Mouse (Mus musculus) gastrocnemius, postnatal 36 days (tissue): ENCODE measurements around the gene Polr2e. TPM values are rescaled to one million over a fixed set of nuclear protein-coding genes. Genes with fewer than 3 reads are reported as not detected.

Experiments
- DNase-seq, 2 experiments: peaks; one replicate each; pipeline ENCODE4 v3.0.0; 2022
- intact Hi-C: fragments of 180-260 bp; cut with DNase I; formaldehyde crosslinking; loops from one replicate; pipeline ENCODE4 v1.15.1; 2025
- long read RNA-seq, 2 experiments: library from polyadenylated mRNA; stranded (forward); transcript quantifications; one replicate each; pipeline ENCODE4 v2.0.0; 2021
- total RNA-seq, 2 experiments: library from RNA; stranded (reverse); gene quantifications; 2 replicates each; pipeline ENCODE4 v1.2.3; 2021

Polr2e gene
- 10 to 100 TPM; 36.0 to 42.5 TPM for total RNA-seq
- long read RNA-seq, experiment 1, transcript Polr2e-201 (7 exons, 1,148 nt), result major isoform, 56 of 58 reads
- long read RNA-seq, experiment 1, partial matches to known transcripts, result 2 of 58 reads
- long read RNA-seq, experiment 1, other reads (novel, unspliced or antisense), result 0 of 58 reads
- long read RNA-seq, experiment 2, transcript Polr2e-201 (7 exons, 1,148 nt), result major isoform, 72 of 77 reads
- long read RNA-seq, experiment 2, partial matches to known transcripts, result 3 of 77 reads
- long read RNA-seq, experiment 2, other reads (novel, unspliced or antisense), result 2 of 77 reads

GRCm38 (mm10) chr10:80039559-80039979, at the start of gene Polr2e:
Gene Polr2e, minus strand, starts transcription at chr10:80039795.
- intact Hi-C loops, result no loop called here
- DNase-seq, result peak; percentile 96 to 97

GRCm38 (mm10) chr10:80089146-80089545, 49.6 kb upstream of the Polr2e start:
- DNase-seq, result no peak
- intact Hi-C loops, result no loop called here

- intact Hi-C loops, result no loop called here
- DNase-seq, result no peak
Measured at GRCm38 (mm10) chr10:80087483-80087882, 47.9 kb upstream of the Polr2e start.

GRCm38 (mm10) chr10:80086847-80087246, 47.3 kb upstream of the Polr2e start:
- DNase-seq, result no peak
- intact Hi-C loops, result no loop called here

- DNase-seq, result no peak
- intact Hi-C loops, result no loop called here
Measured at GRCm38 (mm10) chr10:80084817-80085487, 45.4 kb upstream of the Polr2e start.

- DNase-seq, result no peak
- intact Hi-C loops, result no loop called here
Measured at GRCm38 (mm10) chr10:80081075-80081474, 41.5 kb upstream of the Polr2e start.

GRCm38 (mm10) chr10:80080396-80081070, 40.9 kb upstream of the Polr2e start:
- intact Hi-C loops, result no loop called here

GRCm38 (mm10) chr10:80078366-80078765, 38.8 kb upstream of the Polr2e start:
- intact Hi-C loops, result loop anchor here (5.0 kb wide), 1 partner anchor 34 kb away; no protein-coding TSS in a partner anchor

More at GRCm38 (mm10) chr10:80080396-80081070, 40.9 kb upstream of the Polr2e start:
- no peak for DNase-seq

GRCm38 (mm10) chr10:80077312-80077711, 37.7 kb upstream of the Polr2e start:
- intact Hi-C loops, result loop anchor here (5.0 kb wide), 1 partner anchor 35 kb away; no protein-coding TSS in a partner anchor

More at GRCm38 (mm10) chr10:80078366-80078765, 38.8 kb upstream of the Polr2e start:
- no peak for DNase-seq

GRCm38 (mm10) chr10:80076386-80076785, 36.8 kb upstream of the Polr2e start:
- intact Hi-C loops, result loop anchor here (5.0 kb wide), 1 partner anchor 36 kb away; no protein-coding TSS in a partner anchor
- DNase-seq, result no peak

More at GRCm38 (mm10) chr10:80077312-80077711, 37.7 kb upstream of the Polr2e start:
- DNase-seq, result no peak

- intact Hi-C loops, result loop anchor here (5.0 kb wide), 1 partner anchor 36 kb away; no protein-coding TSS in a partner anchor
- DNase-seq, result no peak
Measured at GRCm38 (mm10) chr10:80075924-80076323, 36.3 kb upstream of the Polr2e start.

- intact Hi-C loops, result loop anchor here (5.0 kb wide), 1 partner anchor 37 kb away; no protein-coding TSS in a partner anchor
- DNase-seq, result peak; percentile 45 to 60
Measured at GRCm38 (mm10) chr10:80074813-80075601, 35.4 kb upstream of the Polr2e start.

GRCm38 (mm10) chr10:80072623-80073489, 33.3 kb upstream of the Polr2e start:
- intact Hi-C loops, result no loop called here
- DNase-seq, result no peak

- intact Hi-C loops, result no loop called here
- no peak for DNase-seq
Measured at GRCm38 (mm10) chr10:80071516-80071900, 31.9 kb upstream of the Polr2e start.

GRCm38 (mm10) chr10:80070837-80071515, 31.4 kb upstream of the Polr2e start:
- peak; percentile 75 to 81 for DNase-seq
- intact Hi-C loops, result no loop called here

- DNase-seq, result no peak
- intact Hi-C loops, result no loop called here
Measured at GRCm38 (mm10) chr10:80069948-80070450, 30.4 kb upstream of the Polr2e start.

GRCm38 (mm10) chr10:80069251-80069650, 29.7 kb upstream of the Polr2e start:
- intact Hi-C loops, result no loop called here
- no peak for DNase-seq

GRCm38 (mm10) chr10:80063877-80064650, 24.5 kb upstream of the Polr2e start:
- intact Hi-C loops, result no loop called here
- no peak for DNase-seq
